In genomic region chr12:4184648-4185047, GRCm38 (mm10) we compare ENCODE assay signal across 17 mouse cellular contexts.
"Had no signal": no experiment of that assay in that cellular context is flagged by ENCODE, and none has a peak within 500 bp of the region (broad histone marks: within the 10 kb centered on the region; RNA-seq: fewer than 3 reads in every experiment).

No protein-coding gene starts in this region.

- H3K36me3 ChIP-seq: lung, embryonic 15.5 days; midbrain, embryonic 13.5 days; midbrain, embryonic 15.5 days; neural tube, embryonic 12.5 days; stomach, embryonic 15.5 days had no signal

- H3K4me3 ChIP-seq: lung, embryonic 15.5 days; megakaryocyte, embryonic 14.5 days; midbrain, embryonic 13.5 days; midbrain, embryonic 15.5 days; neural tube, embryonic 12.5 days; stomach, embryonic 15.5 days had no signal

- DNase-seq: lung, adult 2 months; lung, postnatal 14 days; lung, postnatal 36 days; right cerebral cortex, postnatal 14 days; thymus, adult 2 months; thymus, postnatal 25 days; thymus, postnatal 4 days had no signal

- H3K9ac ChIP-seq: lung, embryonic 15.5 days; midbrain, embryonic 13.5 days; midbrain, embryonic 15.5 days; neural tube, embryonic 12.5 days; stomach, embryonic 15.5 days had no signal

- H3K27me3 ChIP-seq: lung, embryonic 15.5 days; midbrain, embryonic 13.5 days; midbrain, embryonic 15.5 days; neural tube, embryonic 12.5 days; stomach, embryonic 15.5 days had no signal

- H3K9me3 ChIP-seq: lung, embryonic 15.5 days; megakaryocyte, embryonic 14.5 days; midbrain, embryonic 13.5 days; midbrain, embryonic 15.5 days; neural tube, embryonic 12.5 days; stomach, embryonic 15.5 days had no signal

- ATAC-seq: lung, postnatal 0 days; midbrain, embryonic 13.5 days; midbrain, embryonic 15.5 days had no signal

- H3K27ac ChIP-seq: lung, embryonic 15.5 days; macrophage; midbrain, embryonic 13.5 days; midbrain, embryonic 15.5 days; neural tube, embryonic 12.5 days; stomach, embryonic 15.5 days; stomach, postnatal 0 days had no signal

- H3K4me2 ChIP-seq: lung, embryonic 15.5 days; midbrain, embryonic 11.5 days; midbrain, embryonic 13.5 days; midbrain, embryonic 15.5 days; neural tube, embryonic 12.5 days; stomach, embryonic 15.5 days had no signal
